Mouse (Mus musculus) ovary, adult 2 months (tissue): Measurements from ENCODE around the gene Hdgfl2. TPM values are rescaled to one million over a fixed set of nuclear protein-coding genes. Genes with fewer than 3 reads are reported as not detected.

ENCODE experiments used
- polyA plus RNA-seq: library from polyadenylated mRNA; depleted of rRNA; stranded (reverse); fragments of >200 nt; gene quantifications from 2 replicates; pipeline ENCODE4 v1.2.3, GENCODE M21; 2012; rRNA removed

The Hdgfl2 gene
- polyA plus RNA-seq = 52.3 and 75.6 TPM in 2 replicates

DNA sequence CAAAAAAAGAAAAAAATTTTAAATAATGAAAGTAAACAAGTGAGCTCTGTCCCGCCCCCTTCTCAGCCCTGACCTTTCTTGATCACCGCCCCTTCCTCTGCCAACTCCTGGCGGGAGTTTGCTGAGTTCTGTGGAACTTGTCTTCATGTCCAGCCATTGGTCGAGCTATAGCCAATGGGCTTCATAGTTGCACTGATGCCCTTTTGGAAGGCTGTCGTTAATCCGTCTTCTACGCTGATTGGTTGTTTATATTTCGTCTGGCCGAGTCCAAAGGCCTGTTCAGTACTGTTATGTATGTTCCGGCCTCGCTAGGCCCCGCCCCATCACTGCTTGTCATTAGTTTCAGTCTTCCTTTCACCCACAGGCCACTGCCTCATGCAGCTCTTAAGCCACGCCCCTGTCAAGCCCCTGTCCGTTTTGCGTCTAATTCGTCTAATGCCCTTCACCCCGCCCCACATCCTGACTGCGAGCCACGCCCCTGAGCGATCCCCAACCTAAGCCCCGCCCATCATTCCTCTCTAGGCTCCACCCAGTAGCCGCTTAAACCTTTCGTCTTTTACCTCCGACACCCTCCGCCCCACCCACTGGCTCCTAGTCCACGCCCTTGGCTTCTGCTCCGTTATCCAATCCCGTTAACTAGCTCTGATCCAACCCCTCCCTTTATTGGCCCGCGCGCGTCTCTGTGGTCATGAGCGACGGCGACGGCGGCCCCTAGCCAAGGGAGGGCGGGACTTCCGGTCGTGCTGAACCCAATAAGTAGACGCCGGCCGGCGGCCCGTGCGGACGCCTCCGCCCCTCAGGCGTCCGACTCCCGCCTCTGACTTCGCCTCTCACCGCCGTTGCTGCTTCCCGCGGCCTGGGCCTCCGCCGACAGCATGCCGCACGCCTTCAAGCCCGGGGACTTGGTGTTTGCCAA lies at the start of gene Hdgfl2:
Gene Hdgfl2, plus strand, starts transcription at position 755 of the 916 bp plus-strand sequence.

DNA sequence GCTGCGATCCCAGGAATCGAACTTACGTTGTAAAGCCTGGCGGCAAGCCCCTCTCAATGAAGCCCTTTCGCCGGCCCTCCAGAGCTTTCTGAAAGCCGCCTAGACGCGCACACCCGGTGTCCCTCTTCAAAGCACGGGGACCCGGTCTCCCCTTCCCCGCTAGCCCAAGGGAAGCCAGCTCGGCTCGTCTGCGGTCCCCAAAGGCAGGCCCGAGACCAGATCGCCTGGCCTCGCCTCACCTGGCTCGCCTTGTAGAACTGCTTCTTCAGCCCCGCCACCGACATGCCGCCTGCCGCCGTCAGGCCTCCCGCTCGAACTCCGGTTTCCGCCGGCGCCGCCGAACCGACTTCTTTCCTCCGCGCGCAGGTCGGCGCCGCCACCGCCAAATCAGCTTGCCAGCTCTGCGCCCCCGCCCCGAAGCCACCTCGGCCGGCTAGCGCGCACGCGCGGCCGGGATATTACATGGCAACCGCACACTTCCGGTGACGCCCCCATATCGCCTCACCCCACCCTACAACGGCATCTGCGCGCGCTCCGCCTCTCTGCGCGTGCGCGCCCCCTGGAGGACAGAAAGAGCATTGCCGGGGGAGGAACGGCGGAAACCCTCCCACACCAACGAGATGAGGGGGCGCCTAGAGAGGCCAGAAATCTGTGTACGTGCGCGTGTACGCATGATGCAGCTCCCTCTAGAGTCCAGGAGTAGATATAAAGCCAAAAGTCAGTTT lies 43.1 kb upstream of the Hdgfl2 start, which contains the start of gene Sh3gl1:
Gene Sh3gl1, minus strand, starts transcription at position 460 of the 725 bp plus-strand sequence.

GRCm38 (mm10) chr17:56040030-56040856 lies 39.2 kb upstream of the Hdgfl2 start, which contains the start of gene Chaf1a:
Chaf1a (plus strand) TSS chr17:56040439.

DNA sequence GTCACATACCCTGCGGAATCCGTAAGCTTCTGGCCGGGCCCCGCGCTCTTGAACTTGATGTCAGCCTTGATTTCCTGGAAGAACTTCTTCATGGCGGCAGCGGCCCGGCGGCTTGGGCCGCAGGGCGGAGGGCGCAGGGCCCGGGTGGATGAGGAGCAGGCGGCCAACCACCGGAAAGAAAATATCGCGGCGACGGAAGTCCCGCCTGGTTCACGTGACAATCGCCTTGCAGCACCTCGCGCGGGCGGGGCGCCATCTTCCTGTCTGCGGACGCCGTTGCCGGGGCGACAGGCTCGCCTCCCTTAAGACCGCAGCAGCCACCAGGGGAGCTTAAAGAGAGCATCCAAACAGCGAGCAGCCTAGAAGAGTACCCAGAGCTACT lies 4.6 kb upstream of the Hdgfl2 start, which contains the start of gene Ubxn6:
Gene Ubxn6, minus strand, starts transcription at position 202 of the 382 bp plus-strand sequence.

GRCm38 (mm10) chr17:56109219-56110051 lies 30.0 kb downstream of the Hdgfl2 start, which contains the start of gene Plin4:
Plin4 (minus strand) TSS chr17:56109803.

GRCm38 (mm10) chr17:56117251-56117710 lies 37.8 kb downstream of the Hdgfl2 start, which contains the start of gene Plin5:
Plin5 (minus strand) TSS chr17:56117596.

DNA sequence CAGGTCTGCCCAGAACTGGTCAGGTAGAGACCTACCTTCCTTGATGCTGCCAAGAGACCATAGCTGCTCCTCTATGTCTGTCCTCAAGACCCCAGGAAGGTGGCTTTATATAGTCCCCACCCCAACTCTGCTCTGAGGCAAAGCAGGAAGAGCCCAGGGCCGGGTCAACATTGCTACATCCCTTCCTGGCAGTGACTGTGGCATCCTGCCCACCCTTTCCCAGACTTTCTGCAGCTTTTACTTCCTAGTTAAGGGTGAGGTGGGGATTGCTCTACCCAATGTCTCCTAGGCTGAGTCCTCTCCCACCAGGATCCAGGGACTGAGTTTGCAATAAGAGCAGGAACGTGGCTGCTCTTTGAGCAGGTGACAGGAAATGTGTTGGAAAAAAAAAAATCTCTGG lies 42.4 kb downstream of the Hdgfl2 start, which contains the start of gene Lrg1:
Gene Lrg1, minus strand, starts transcription at position 176 of the 400 bp plus-strand sequence.

DNA sequence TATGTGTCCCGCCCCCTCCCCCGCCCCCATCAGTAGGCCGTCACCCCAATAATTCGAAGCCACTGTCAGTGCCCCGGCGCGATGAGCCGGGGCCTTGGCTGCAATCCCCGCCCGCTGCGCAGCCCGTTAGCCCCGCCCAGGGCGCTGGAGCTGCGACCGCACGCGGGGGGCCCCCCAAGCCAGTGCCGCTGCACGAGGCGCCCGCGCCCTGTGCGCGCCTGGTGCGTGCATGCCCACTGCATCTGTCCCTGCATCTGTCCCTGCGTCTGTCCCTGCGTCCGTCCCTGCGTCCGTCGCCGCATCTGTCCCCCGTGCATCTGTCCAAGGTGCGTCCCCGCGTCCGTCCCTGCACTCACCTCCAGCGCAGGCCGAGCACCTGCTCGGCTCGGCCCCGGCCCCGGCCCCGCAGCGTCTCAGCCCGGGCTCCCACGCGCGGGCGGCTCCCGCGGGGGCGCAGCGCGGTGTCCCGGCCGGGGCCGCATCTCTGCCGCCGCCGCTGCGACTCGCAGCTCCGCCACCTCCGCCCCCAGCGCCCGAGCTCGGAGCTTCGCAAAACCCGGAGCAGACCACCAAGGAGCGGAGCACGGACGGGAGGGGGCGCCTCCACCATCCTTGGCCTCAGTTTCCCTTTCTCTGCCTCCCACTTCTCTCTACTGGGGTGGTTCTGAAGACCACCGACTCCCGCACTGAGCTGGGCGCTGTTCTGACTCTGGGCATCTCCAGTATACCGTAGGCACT lies 60.6 kb downstream of the Hdgfl2 start, which contains the start of gene Sema6b:
Gene Sema6b, minus strand, starts transcription at position 486 of the 738 bp plus-strand sequence.

Other genes starting within 250 kb of the Hdgfl2 start
- gene Zfp119a, start 200.7 kb upstream of the Hdgfl2 start, polyA plus RNA-seq = 0.17 and 0.26 TPM in 2 replicates
- gene Zfp959, start 187.5 kb upstream of the Hdgfl2 start, polyA plus RNA-seq = 0.54 and 1.1 TPM in 2 replicates
- 0.09 and 0.15 TPM in 2 replicates for gene Zfp119b, start 130.1 kb upstream of the Hdgfl2 start, polyA plus RNA-seq
- 5.9 and 6.5 TPM in 2 replicates for gene Ebi3, start 127.0 kb upstream of the Hdgfl2 start, polyA plus RNA-seq
- gene Yju2, start 120.5 kb upstream of the Hdgfl2 start, polyA plus RNA-seq = 12.5 and 12.9 TPM in 2 replicates
- gene Shd, start 109.2 kb upstream of the Hdgfl2 start, polyA plus RNA-seq = 5.9 and 7.1 TPM in 2 replicates
- gene Fsd1, start 93.1 kb upstream of the Hdgfl2 start, polyA plus RNA-seq = 4.5 and 4.8 TPM in 2 replicates
- 19.2 and 21.4 TPM in 2 replicates for gene Stap2, start 74.0 kb upstream of the Hdgfl2 start, polyA plus RNA-seq
- gene Mpnd, start 73.9 kb upstream of the Hdgfl2 start, polyA plus RNA-seq = 270 and 333 TPM in 2 replicates
- gene Sh3gl1, start 43.0 kb upstream of the Hdgfl2 start, polyA plus RNA-seq = 126 and 128 TPM in 2 replicates
- 7.5 and 9.6 TPM in 2 replicates for gene Chaf1a, start 39.2 kb upstream of the Hdgfl2 start, polyA plus RNA-seq
- gene Ubxn6, start 4.6 kb upstream of the Hdgfl2 start, polyA plus RNA-seq = 58.5 and 83.0 TPM in 2 replicates
- gene Plin4, start 30.2 kb downstream of the Hdgfl2 start, polyA plus RNA-seq = 206 and 215 TPM in 2 replicates
- 19.0 and 42.0 TPM in 2 replicates for gene Plin5, start 38.0 kb downstream of the Hdgfl2 start, polyA plus RNA-seq
- gene Lrg1, start 42.4 kb downstream of the Hdgfl2 start, polyA plus RNA-seq = 76.6 and 100 TPM in 2 replicates
- gene Sema6b, start 60.7 kb downstream of the Hdgfl2 start, polyA plus RNA-seq = 15.5 and 19.9 TPM in 2 replicates
- 9.7 and 10.3 TPM in 2 replicates for gene Tnfaip8l1, start 82.8 kb downstream of the Hdgfl2 start, polyA plus RNA-seq
- 124 and 131 TPM in 2 replicates for gene Mydgf, start 104.3 kb downstream of the Hdgfl2 start, polyA plus RNA-seq
- 58.6 and 59.5 TPM in 2 replicates for gene Dpp9, start 139.3 kb downstream of the Hdgfl2 start, polyA plus RNA-seq
- 39.9 and 52.7 TPM in 2 replicates for gene Fem1a, start 177.2 kb downstream of the Hdgfl2 start, polyA plus RNA-seq
- gene Ticam1, start 197.2 kb downstream of the Hdgfl2 start, polyA plus RNA-seq = 29.8 and 32.7 TPM in 2 replicates
- gene Plin3, start 213.2 kb downstream of the Hdgfl2 start, polyA plus RNA-seq = 53.2 and 60.7 TPM in 2 replicates
- not detected in 2 replicates for gene Arrdc5, start 220.7 kb downstream of the Hdgfl2 start, polyA plus RNA-seq
- gene Uhrf1, start 223.7 kb downstream of the Hdgfl2 start, polyA plus RNA-seq = 30.6 and 42.8 TPM in 2 replicates
- gene Kdm4b, start 246.4 kb downstream of the Hdgfl2 start, polyA plus RNA-seq = 75.5 and 81.9 TPM in 2 replicates